Comparison of ENCODE assay signal across 23 mouse cellular contexts in the genomic region with DNA sequence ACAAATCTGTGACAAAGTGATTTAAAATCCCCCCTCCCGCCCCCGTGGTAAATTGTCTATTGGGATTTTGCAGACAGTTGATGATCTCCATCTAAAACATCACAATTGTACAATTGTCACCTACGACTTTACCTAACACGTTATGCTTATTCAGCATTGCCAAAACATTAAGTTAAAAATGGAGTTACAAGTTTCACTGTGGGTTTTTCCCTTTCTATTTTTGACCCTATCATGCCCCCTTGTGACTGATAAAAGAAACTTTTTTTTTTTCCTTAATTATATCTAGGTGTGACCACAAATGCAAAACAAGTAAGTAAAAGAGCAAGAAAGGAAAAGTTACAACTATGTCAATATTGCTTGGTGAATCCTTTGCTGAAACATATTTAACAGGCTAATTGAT.
DNase-seq lines count a peak whose midpoint lies in the region; TF ChIP-seq lines count a peak whose summit lies in the region.
"Had no signal": no experiment of that assay in that cellular context is flagged by ENCODE, and none has a peak within 500 bp of the region (broad histone marks: within the 10 kb centered on the region; RNA-seq: fewer than 3 reads in every experiment).

No protein-coding gene starts in this region.

- no peak overlapping the region for H3K27ac ChIP-seq in layer of hippocampus, adult 2 months
- H3K27ac ChIP-seq: forebrain, embryonic 12.5 days; hindbrain, embryonic 14.5 days; limb, embryonic 12.5 days; liver, embryonic 12.5 days; midbrain, embryonic 10.5 days had no signal

- TF ChIP-seq CTCF in layer of hippocampus, adult 2 months (conservative IDR thresholded peaks at IDR 0.05), result peak; percentile 35

- DNase-seq in embryo, embryonic 10.5 days (ENCODE audit: low spot score), result peak; percentile 23
- no peak for DNase-seq in embryo, embryonic 11 days
- no peak for DNase-seq in layer of hippocampus, adult 2 months (ENCODE audit: low spot score in 2 of 2)
- no peak for DNase-seq in layer of hippocampus, postnatal 14 days (ENCODE audit: low spot score in 2 of 2)
- DNase-seq in ZHBTc4 (ENCODE audit: low read depth, low spot score), result peak; percentile 2
- DNase-seq in retina, postnatal 1 day, result peak; percentile 6
- no peak for DNase-seq in right cerebral cortex, adult 2 months (ENCODE audit: low spot score in 2 of 2)
- DNase-seq in cerebellum, adult 8-10 months, result no peak
- DNase-seq: adrenal gland, postnatal 25 days; cerebellum, postnatal 10 days; heart, adult 11 months; heart, postnatal 14 days; kidney, postnatal 10 days; lung, adult 2 months; lung, postnatal 4 days; spleen, adult 18-20 months; thymus, postnatal 4 days had no signal

- H3K4me3 ChIP-seq in layer of hippocampus, adult 2 months, result no peak overlapping the region
- H3K4me3 ChIP-seq: forebrain, embryonic 12.5 days; heart, embryonic 12.5 days; limb, embryonic 12.5 days; liver, embryonic 12.5 days; midbrain, embryonic 10.5 days had no signal

Comparison
In these comparisons a context has a peak if more than half of its experiments do, and no peak if none do; other contexts are left out.
1. DNase-seq: peak in embryo, embryonic 10.5 days (single experiment), ZHBTc4 (single experiment) and retina, postnatal 1 day (single experiment); none in embryo, embryonic 11 days (single experiment), layer of hippocampus, adult 2 months (0 of 2), layer of hippocampus, postnatal 14 days (0 of 2), right cerebral cortex, adult 2 months (0 of 2) and cerebellum, adult 8-10 months (single experiment).